Mouse (Mus musculus) ovary, adult 18-20 months (tissue): ENCODE measurements around the gene Mobp.

Experiments
- DNase-seq: peaks from one replicate; pipeline ENCODE4 v3.0.0; 2022; ENCODE audit warnings: low spot score, mixed read lengths

Gene Mobp

GRCm38 (mm10) chr9:120210865-120211264 is 61.4 kb downstream of the Mobp start:
- DNase-seq: no peak

GRCm38 (mm10) chr9:120212936-120213335 is 63.4 kb downstream of the Mobp start:
- no peak for DNase-seq

GRCm38 (mm10) chr9:120214978-120215495 is 65.5 kb downstream of the Mobp start:
- DNase-seq: no peak

- no peak for DNase-seq
Measured at GRCm38 (mm10) chr9:120219411-120219810, 69.9 kb downstream of the Mobp start.
